Mouse (Mus musculus) ES-Bruce4 (cell line): ENCODE data around the gene Wnk2. TPM values are rescaled to one million over a fixed set of nuclear protein-coding genes. Genes with fewer than 3 reads are reported as not detected.
A peak's percentile ranks its signal among the peaks of the same experiment; 100 is the strongest.

Source experiments
- H3K27ac ChIP-seq: 2 replicates; pipeline ENCODE4 v1.5.1; 2012; ENCODE audit warnings: low read length, inconsistent platforms; ENCODE audit not compliant: insufficient read depth
- H3K27me3 ChIP-seq: 2 replicates; pipeline ENCODE4 v1.6.1; 2012; ENCODE audit warnings: mild to moderate bottlenecking, low read length, inconsistent platforms; ENCODE audit not compliant: control insufficient read depth, poor library complexity, insufficient read depth, severe bottlenecking
- H3K36me3 ChIP-seq: 2 replicates; pipeline ENCODE4 v1.6.1; 2012; ENCODE audit warnings: inconsistent platforms, mild to moderate bottlenecking, low read length, moderate library complexity; ENCODE audit not compliant: control insufficient read depth, poor library complexity, insufficient read depth, severe bottlenecking
- H3K4me1 ChIP-seq: one replicate; pipeline ENCODE4 v1.8.1; 2011; ENCODE audit warnings: low read length; ENCODE audit not compliant: control insufficient read depth, insufficient read depth
- H3K4me3 ChIP-seq: 2 replicates; pipeline ENCODE4 v1.5.1; 2011; ENCODE audit warnings: low read depth, mild to moderate bottlenecking, low read length
- H3K9ac ChIP-seq: 2 replicates; pipeline ENCODE4 v1.6.1; 2012; ENCODE audit warnings: low read depth, mild to moderate bottlenecking, inconsistent platforms; ENCODE audit not compliant: poor library complexity, severe bottlenecking
- H3K9me3 ChIP-seq: replicated peaks from 2 replicates; pipeline ENCODE4 v1.6.1; 2012; ENCODE audit warnings: mild to moderate bottlenecking, low read length, inconsistent platforms; ENCODE audit not compliant: control insufficient read depth, poor library complexity, insufficient read depth, severe bottlenecking
- CTCF ChIP-seq: IDR thresholded peaks from one replicate; pipeline ENCODE4 v1.8.1; 2011; ENCODE audit warnings: low read depth, low read length
- EP300 ChIP-seq: IDR thresholded peaks from 2 replicates; pipeline ENCODE4 v1.6.1; 2011; ENCODE audit warnings: low read depth, low read length; ENCODE audit not compliant: insufficient read depth
- POLR2A ChIP-seq: IDR thresholded peaks from one replicate; pipeline ENCODE4 v1.8.1; 2011; ENCODE audit warnings: low read length; ENCODE audit not compliant: insufficient read depth
- polyA plus RNA-seq: library from polyadenylated mRNA; stranded (reverse); fragments of >200 nt; gene quantifications from 2 replicates; pipeline ENCODE4 v1.2.4, GENCODE M21; 2011; ENCODE audit warnings: low read depth; ENCODE audit not compliant: missing spikeins, insufficient read depth, insufficient read length

Wnk2 gene
- polyA plus RNA-seq, 1 experiment, result 7.9 TPM

- TF ChIP-seq POLR2A (no peak), EP300 (no peak), CTCF (no peak)
- no peaks in the 10 kb centered on the region for H3K36me3 ChIP-seq
- H3K4me3 ChIP-seq, result no peak overlapping the region
- peaks cover 3% of the 10 kb centered on the region for H3K4me1 ChIP-seq
- H3K27ac ChIP-seq, result no peak overlapping the region
- H3K27me3 ChIP-seq, result no peaks in the 10 kb centered on the region
- H3K9ac ChIP-seq, result no peak overlapping the region
- H3K9me3 ChIP-seq, result no peaks in the 10 kb centered on the region
Observed at GRCm38 (mm10) chr13:49162722-49163121, 14.9 kb upstream of the Wnk2 start.

GRCm38 (mm10) chr13:49161236-49161635, 13.4 kb upstream of the Wnk2 start:
- no peak overlapping the region for H3K4me3 ChIP-seq
- no peak overlapping the region for H3K27ac ChIP-seq
- no peaks in the 10 kb centered on the region for H3K27me3 ChIP-seq
- peaks cover 5% of the 10 kb centered on the region for H3K4me1 ChIP-seq
- no peak overlapping the region for H3K9ac ChIP-seq
- no peaks in the 10 kb centered on the region for H3K36me3 ChIP-seq
- no peaks in the 10 kb centered on the region; the same call in 1 of the 2 replicates for H3K9me3 ChIP-seq
- no peak for TF ChIP-seq POLR2A
- no peak for TF ChIP-seq CTCF
- TF ChIP-seq EP300, result no peak

- H3K9ac ChIP-seq, result no peak overlapping the region
- H3K4me1 ChIP-seq, result peaks cover 5% of the 10 kb centered on the region
- H3K27me3 ChIP-seq, result no peaks in the 10 kb centered on the region
- no peak for TF ChIP-seq CTCF
- TF ChIP-seq POLR2A, result no peak
- no peak for TF ChIP-seq EP300
- no peak overlapping the region for H3K27ac ChIP-seq
- H3K9me3 ChIP-seq, result no peaks in the 10 kb centered on the region; the same call in 1 of the 2 replicates
- H3K36me3 ChIP-seq, result no peaks in the 10 kb centered on the region
- H3K4me3 ChIP-seq, result no peak overlapping the region
Observed at GRCm38 (mm10) chr13:49158040-49158713, 10.4 kb upstream of the Wnk2 start.

- TF ChIP-seq EP300 (no peak), POLR2A (no peak), CTCF (peak; percentile 43)
- Histone ChIP-seq H3K9ac (no peak overlapping the region), H3K27me3 (no peaks in the 10 kb centered on the region), H3K27ac (no peak overlapping the region), H3K36me3 (no peaks in the 10 kb centered on the region), H3K9me3 (no peaks in the 10 kb centered on the region; the same call in 1 of the 2 replicates), H3K4me3 (no peak overlapping the region), H3K4me1 (peaks cover 5% of the 10 kb centered on the region)
Observed at GRCm38 (mm10) chr13:49156645-49157044, 8.8 kb upstream of the Wnk2 start.

GRCm38 (mm10) chr13:49154621-49155020, 6.8 kb upstream of the Wnk2 start:
- TF ChIP-seq POLR2A (no peak), EP300 (no peak), CTCF (no peak)

GRCm38 (mm10) chr13:49154028-49154427, 6.2 kb upstream of the Wnk2 start:
- H3K27ac ChIP-seq, result no peak overlapping the region
- no peaks in the 10 kb centered on the region for H3K36me3 ChIP-seq
- H3K27me3 ChIP-seq, result no peaks in the 10 kb centered on the region
- no peak for TF ChIP-seq EP300
- no peak for TF ChIP-seq CTCF
- TF ChIP-seq POLR2A, result no peak
- H3K4me1 ChIP-seq, result peaks cover 5% of the 10 kb centered on the region
- H3K9ac ChIP-seq, result no peak overlapping the region
- H3K4me3 ChIP-seq, result no peak overlapping the region
- no peaks in the 10 kb centered on the region; the same call in 1 of the 2 replicates for H3K9me3 ChIP-seq

More at GRCm38 (mm10) chr13:49154621-49155020, 6.8 kb upstream of the Wnk2 start:
- H3K27me3 ChIP-seq, result no peaks in the 10 kb centered on the region
- no peak overlapping the region for H3K27ac ChIP-seq
- no peaks in the 10 kb centered on the region; the same call in 1 of the 2 replicates for H3K9me3 ChIP-seq
- no peak overlapping the region for H3K9ac ChIP-seq
- no peak overlapping the region for H3K4me3 ChIP-seq
- no peaks in the 10 kb centered on the region for H3K36me3 ChIP-seq
- H3K4me1 ChIP-seq, result peaks cover 5% of the 10 kb centered on the region
